Mouse (Mus musculus): ENCODE data around the gene Zfp456. TPM values are rescaled to one million over a fixed set of nuclear protein-coding genes. Genes with fewer than 3 reads are reported as not detected.

The Zfp456 gene
- 1 to 10 TPM; 4.8 to 6.1 TPM for total RNA-seq (2023)

DNA sequence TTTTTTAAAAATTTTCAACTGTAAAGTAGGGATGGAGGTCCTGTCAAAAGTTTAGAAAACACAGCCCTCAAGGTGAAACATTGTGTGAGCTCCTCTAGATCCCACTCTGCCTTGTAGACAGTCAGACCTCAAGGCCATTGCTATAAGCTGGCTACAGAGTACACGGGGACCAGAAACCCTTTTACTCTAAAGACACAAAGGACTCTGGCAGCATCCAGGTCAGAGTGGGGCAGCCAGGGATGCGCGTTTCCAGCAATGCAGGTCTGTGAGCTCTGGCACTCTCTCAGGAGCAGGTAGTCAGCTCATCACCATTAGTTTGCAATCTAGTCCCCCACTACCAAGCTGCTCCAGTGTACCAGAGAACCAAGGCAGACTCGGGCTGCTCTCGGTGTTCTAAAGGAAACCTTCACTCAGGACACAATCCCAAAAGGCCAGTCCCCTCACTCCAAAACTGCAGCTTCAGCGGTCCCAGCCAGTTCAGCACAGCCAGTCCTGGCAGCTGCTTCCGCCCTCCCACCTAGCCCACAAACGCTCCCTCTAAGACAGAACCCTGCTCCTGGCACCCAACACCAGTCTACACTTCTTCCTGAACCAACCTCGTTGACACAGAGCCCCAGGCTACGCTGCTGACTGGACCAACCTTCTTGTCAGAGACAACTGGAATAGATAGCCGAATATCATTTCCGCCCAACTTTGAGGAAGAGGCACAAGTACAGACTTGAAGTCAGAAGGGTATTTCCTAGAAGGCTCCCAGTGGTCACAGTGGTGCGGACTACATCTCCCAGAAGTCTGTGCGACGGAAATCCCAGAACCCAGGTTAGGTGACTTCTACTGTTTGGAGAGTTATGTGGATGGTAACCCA lies at the start of gene Zfp456, which contains the start of gene Gm28041:
Gene Zfp456 (minus strand): TSS at position 761 of the 862 bp plus-strand sequence.
Gene Gm28041 (minus strand): TSS at position 684 of the 862 bp plus-strand sequence.

DNA sequence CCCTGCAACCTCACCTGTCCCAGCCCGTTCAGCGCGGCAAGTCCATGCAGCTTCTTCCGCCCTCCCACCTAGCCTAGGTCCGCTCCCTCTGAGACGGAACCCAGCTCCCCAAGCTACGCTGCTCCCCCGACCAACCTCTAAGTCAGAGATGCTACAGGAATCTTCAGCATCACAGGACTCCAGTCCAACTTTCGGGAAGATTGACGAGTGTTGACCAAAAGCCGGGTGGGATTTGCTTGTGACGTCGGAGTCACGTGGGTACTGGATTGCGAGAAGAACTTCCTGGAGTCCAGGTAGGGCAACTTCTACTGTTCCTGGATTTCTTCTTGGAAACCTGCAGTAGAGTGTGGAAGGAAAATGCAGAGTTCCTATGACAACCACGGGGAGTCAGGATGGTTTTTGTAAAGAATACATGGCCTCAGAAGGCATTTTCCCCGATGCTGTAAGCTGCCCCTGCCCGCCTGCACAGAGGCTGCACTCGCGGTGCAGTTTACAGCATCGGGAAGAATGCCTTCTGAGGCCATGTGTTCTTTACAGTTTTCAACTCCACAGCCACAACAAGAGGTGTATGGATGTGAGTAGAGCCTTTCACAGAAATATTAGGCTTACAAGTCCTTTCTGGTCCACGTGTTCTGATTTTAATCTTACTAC lies 45.7 kb upstream of the Zfp456 start, which contains the start of gene Zfp459:
Gene Zfp459 (minus strand): TSS at position 212 of the 651 bp plus-strand sequence.

DNA sequence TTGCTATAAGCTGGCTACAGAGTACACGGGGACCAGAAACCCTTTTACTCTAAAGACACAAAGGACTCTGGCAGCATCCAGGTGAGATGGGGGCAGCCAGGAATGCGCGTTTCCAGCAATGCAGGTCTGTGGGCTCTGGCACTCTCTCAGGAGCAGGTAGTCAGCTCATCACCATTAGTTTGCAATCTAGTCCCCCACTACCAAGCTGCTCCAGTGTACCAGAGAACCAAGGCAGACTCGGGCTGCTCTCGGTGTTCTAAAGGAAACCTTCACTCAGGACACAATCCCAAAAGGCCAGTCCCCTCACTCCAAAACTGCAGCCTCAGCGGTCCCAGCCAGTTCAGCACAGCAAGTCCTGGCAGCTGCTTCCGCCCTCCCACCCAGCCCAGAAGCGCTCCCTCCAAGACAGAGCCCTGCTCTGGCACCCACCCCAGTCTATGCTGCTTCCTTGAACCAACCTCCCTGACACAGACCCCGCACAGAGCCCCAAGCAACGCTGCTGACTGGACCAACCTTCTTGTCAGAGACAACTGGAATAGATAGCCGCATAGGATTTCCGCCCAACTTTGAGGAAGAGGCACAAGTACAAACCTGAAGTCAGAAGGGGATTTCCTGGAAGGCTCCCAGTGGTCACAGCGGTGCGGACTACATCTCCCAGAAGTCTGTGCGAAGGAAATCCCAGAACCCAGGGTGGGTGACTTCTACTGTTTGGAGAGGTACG lies 23.7 kb upstream of the Zfp456 start, which contains the start of gene Zfp429:
Gene Zfp429 (minus strand): TSS at position 637 of the 721 bp plus-strand sequence.

DNA sequence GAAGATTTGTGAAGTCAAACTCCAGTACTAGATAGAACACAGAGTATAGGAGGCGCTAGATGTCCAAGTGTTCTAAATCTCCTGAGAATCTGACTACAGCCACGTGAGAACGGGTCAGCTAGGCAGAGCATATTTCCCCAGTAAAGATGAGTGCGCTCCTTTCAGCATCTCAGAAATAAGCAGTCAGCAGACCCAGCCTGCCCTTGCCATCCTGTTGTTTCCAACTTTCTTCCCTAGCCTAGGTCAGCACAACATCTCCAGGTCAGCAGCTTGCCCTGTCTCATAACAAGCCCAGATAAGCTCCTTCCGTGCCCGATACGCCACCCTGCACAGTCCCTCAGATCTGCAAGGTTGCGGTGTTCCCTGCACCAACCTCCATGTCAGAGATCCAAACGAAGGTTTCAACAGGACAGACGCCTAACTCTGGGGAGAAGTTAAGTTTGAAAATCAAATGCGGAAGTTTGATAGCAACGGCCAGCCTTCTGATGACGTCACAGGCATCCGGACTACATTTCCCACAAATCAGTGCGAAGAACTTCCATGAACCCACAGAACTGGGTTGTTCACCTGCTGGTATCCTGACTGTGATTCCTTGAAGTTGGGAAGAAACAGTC lies 15.4 kb downstream of the Zfp456 start, which contains the start of the genes Gm28044 and Zfp953:
Gene Gm28044 (minus strand): TSS at position 406 of the 614 bp plus-strand sequence.
Gene Zfp953 (minus strand): TSS at position 475 of the 614 bp plus-strand sequence.

DNA sequence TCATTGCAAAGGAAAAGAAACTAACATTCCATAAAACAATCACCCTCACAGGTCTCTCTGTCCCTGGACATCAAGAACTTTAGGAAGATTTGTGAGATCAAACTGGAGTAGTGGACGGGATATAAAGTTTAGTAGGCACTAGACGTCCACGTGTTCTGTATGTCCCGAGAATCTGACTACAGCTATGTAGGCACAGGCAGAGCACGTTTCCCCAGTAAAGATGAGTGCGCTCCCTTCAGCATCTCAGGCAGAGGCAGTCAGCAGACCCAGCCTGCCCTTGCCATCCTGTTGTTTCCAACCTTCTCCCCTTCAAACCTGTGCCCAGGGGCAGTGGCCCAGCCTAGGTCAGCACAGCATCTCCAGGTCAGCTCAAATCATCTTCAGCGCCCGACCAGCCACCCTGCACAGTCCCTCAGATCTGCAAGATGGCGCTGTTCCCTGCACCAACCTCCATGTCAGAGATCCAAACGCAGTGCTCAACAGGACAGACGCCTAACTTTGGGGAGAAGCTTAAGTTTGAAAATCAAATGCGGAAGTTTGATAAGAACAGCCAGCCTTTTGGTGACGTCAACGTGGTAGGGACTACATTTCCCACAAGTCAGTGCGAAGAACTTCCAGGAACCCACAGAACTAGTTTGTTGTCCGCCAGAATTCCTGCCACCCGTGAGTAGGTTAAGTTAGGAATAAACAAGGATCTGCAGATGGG lies 43.4 kb downstream of the Zfp456 start, which contains the start of gene Zfp595:
Gene Zfp595 (minus strand): TSS at position 552 of the 706 bp plus-strand sequence.

Other genes with a start within 250 kb of the Zfp456 start
- gene Rsl1, start 202.6 kb downstream of the Zfp456 start, total RNA-seq (2023), result 1 to 10 TPM; 5.9 to 6.6 TPM
- 1 to 10 TPM; 2.9 TPM for gene Zfp455, start 181.3 kb downstream of the Zfp456 start, total RNA-seq (2023)
- gene Zfp458, start 97.3 kb downstream of the Zfp456 start, total RNA-seq (2023), result 1 to 10 TPM; 1.5 to 2.1 TPM
- 1 to 10 TPM in 1 of 2 experiments, under 1 TPM in 1; 0.97 to 1.6 TPM for gene Zfp457, start 69.3 kb downstream of the Zfp456 start, total RNA-seq (2023)
- gene Zfp595, start 43.2 kb downstream of the Zfp456 start, total RNA-seq (2023), result 1 to 10 TPM; 4.9 to 9.0 TPM
- gene Gm28044, start 15.3 kb downstream of the Zfp456 start, total RNA-seq (2023), result 1 to 10 TPM in 1 of 2 experiments, not detected in 1; 2.5 TPM
- gene Zfp953, start 15.2 kb downstream of the Zfp456 start, total RNA-seq (2023), result 1 to 10 TPM; 5.4 to 6.0 TPM
- 1 to 10 TPM in 1 of 2 experiments, not detected in 1; 2.1 TPM for gene Gm28041, start 77 bp downstream of the Zfp456 start, total RNA-seq (2023)
- 10 to 100 TPM in 1 of 2 experiments, 1 to 10 TPM in 1; 9.8 to 10.0 TPM for gene Zfp429, start 24.0 kb upstream of the Zfp456 start, total RNA-seq (2023)
- gene Zfp459, start 45.6 kb upstream of the Zfp456 start, total RNA-seq (2023), result under 1 TPM; 0.37 to 0.97 TPM
- gene Zfp874a, start 75.8 kb upstream of the Zfp456 start, total RNA-seq (2023), result 1 to 10 TPM; 4.8 to 7.2 TPM
- gene Zfp874b, start 108.4 kb upstream of the Zfp456 start, total RNA-seq (2023), result 10 to 100 TPM in 1 of 2 experiments, 1 to 10 TPM in 1; 8.6 to 12.8 TPM
- 1 to 10 TPM; 5.3 to 7.2 TPM for gene Zfp58, start 124.7 kb upstream of the Zfp456 start, total RNA-seq (2023)
- 1 to 10 TPM in 1 of 2 experiments, not detected in 1; 2.2 TPM for gene Gm26965, start 150.3 kb upstream of the Zfp456 start, total RNA-seq (2023)
- gene Zfp87, start 150.4 kb upstream of the Zfp456 start, total RNA-seq (2023), result 10 to 100 TPM; 15.1 to 20.6 TPM
- gene Zfp748, start 178.0 kb upstream of the Zfp456 start, total RNA-seq (2023), result 1 to 10 TPM; 6.6 to 6.9 TPM
- gene Zfp729b, start 233.9 kb upstream of the Zfp456 start, total RNA-seq (2023), result 10 to 100 TPM; 11.9 to 13.8 TPM

Measured in monocyte, adult 59 days (primary cell).